Mouse (Mus musculus) embryonic stem cell, embryonic (primary cell): ENCODE results near the gene Gak.

Experiments used
- CTCF ChIA-PET, 4 experiments: fragments of 300-600 bp in 2 of 4; fragments of 350-600 bp in 2 of 4; sonication (Branson Sonifier 250); formaldehyde crosslinking; loops; one replicate each; lab custom pipeline; 2022; ENCODE audit warnings: inconsistent platforms in 2 of 4; lab: Charles Lee
- POLR2A ChIA-PET, 4 experiments: fragments of 300-600 bp in 2 of 4; fragments of 350-600 bp in 2 of 4; sonication (Branson Sonifier 250); formaldehyde crosslinking; loops; one replicate each; lab custom pipeline; 2022; ENCODE audit warnings: antibody characterized with exemption in 4 of 4, inconsistent platforms in 1 of 4; lab: Charles Lee

Gene Gak

GRCm38 (mm10) chr5:108567104-108567503, 62.5 kb downstream of the Gak start:
- ChIA-PET POLR2A (interaction anchor here in 2 of 4 experiments (0.8 to 2.2 kb wide), 3 partner anchors 13 to 84 kb away, joined by 3 to 5 read pairs (median 3); partner anchors contain the start of genes Gak (in 1 of the 2) and Tmem175 (in 1 of the 2)), CTCF (no interaction called here)

DNA sequence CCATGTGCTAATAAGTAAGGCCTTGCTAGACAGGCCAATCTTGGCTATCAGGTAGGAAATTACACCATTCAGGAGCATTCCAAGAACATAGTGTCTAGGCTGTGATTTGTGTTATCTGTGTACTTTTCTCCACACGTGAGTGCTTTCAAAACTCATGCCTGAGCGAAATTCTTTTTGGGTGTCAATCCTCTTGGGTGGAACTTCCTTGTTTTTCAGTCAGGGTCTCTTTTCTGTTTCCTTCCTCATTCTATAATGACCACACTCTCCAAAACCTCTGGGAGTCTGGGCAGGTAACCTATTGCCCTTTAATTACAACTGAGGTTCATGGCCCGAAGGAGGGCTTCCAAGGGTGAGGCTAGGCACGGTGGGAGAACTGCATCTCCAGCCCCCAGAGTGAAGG, 63.0 kb downstream of the Gak start:
- ChIA-PET POLR2A (interaction anchor here in 1 of 4 experiments (0.8 to 2.2 kb wide), 2 partner anchors 12 to 63 kb away, joined by 3 to 5 read pairs; partner anchors contain the start of genes Gak and Tmem175), CTCF (no interaction called here)

- ChIA-PET CTCF (no interaction called here), POLR2A (interaction anchor here in 1 of 4 experiments (2.2 kb wide), 1 partner anchor 65 kb away, joined by 5 read pairs; the partner anchor contains the start of genes Gak and Tmem175)
These were observed 64.2 kb downstream of the Gak start for GRCm38 (mm10) chr5:108565381-108565780.

DNA sequence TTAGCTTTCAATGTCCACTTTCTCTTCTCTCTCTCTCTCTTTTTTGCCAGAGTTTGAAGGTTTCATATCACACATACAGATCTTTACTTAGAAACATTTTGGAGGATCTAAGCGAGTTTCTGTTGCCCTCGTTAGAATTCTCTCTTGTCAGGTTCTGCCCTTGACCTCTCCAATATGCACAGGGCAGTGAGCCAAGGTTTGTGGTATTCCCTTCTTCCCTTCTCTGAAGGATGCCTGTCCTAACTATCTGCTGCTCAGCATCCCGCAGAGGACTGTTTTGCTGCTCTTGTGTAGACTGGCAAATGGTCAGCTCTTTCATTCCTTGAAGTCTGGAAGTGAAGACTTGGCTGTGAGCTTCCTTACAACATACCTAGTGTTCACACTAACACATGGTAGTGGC, 65.2 kb downstream of the Gak start:
- POLR2A ChIA-PET = no interaction called here
- CTCF ChIA-PET = interaction anchor here in 1 of 4 experiments (0.6 to 0.7 kb wide), 2 partner anchors 29 to 1506 kb away, joined by 5 to 7 read pairs; no protein-coding TSS in a partner anchor

DNA sequence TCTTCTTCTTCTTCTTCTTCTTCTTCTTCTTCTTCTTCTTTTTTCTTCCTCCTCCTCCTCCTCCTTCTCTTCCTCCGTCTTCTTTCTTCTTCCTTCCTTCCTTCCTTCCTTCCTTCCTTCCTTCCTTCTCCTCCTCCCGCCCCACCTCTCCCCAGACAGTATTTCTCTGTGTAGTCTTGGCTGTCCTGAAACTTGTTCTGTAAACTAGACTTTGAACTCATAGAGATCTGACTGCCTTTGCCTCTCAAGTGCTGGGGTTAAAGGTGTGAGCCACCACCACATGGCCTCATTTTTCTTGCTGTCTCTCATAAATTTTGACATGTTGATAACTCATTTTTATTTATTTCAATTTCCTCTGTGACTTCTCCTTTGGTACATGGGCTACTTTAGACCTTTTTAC, 67.1 kb downstream of the Gak start:
- POLR2A ChIA-PET = interaction anchor here in 1 of 4 experiments (1.7 kb wide), 1 partner anchor 15 kb away, joined by 4 read pairs; no protein-coding TSS in a partner anchor
- CTCF ChIA-PET = interaction anchor here in 1 of 4 experiments (1.0 kb wide), 1 partner anchor 106 kb away, joined by 3 read pairs; the partner anchor contains the start of gene Dgkq

- ChIA-PET CTCF (interaction anchor here in 1 of 4 experiments (0.6 kb wide), 1 partner anchor 1744 kb away, joined by 5 read pairs; no protein-coding TSS in a partner anchor), POLR2A (interaction anchor here in 1 of 4 experiments (0.6 kb wide), 1 partner anchor 807 kb away, joined by 4 read pairs; no protein-coding TSS in a partner anchor)
These were observed 72.6 kb downstream of the Gak start for GRCm38 (mm10) chr5:108556986-108557385.

- POLR2A ChIA-PET = interaction anchor here in 1 of 4 experiments (0.5 to 1.5 kb wide), 2 partner anchors 13 to 140 kb away, joined by 3 read pairs; no protein-coding TSS in a partner anchor
- CTCF ChIA-PET = no interaction called here
These were observed 75.5 kb downstream of the Gak start for GRCm38 (mm10) chr5:108554041-108554440.

DNA sequence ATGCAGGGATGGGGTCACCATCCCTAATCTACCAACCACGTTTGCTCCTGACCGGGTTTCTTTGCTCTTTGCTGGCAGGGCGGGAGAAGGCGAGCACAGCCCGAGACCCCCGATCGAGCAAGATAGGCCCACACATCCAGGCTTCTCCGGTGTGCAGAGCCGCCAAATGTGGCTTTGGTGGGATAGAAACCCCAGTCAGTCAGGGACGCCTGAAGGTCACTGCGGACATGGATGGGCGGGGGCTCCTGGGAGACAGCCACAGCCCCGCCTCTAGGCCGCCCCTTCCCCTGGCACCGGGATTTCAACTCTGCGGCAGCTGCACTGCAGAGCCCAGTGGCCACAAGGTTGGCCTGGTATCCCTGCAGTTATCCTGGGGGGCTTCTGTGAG, 79.4 kb downstream of the Gak start:
- CTCF ChIA-PET = no interaction called here
- POLR2A ChIA-PET = no interaction called here

GRCm38 (mm10) chr5:108549489-108550206, 79.9 kb downstream of the Gak start, which contains the start of gene Cplx1:
Gene Cplx1 (minus strand): TSS chr5:108550024.
- ChIA-PET POLR2A (interaction anchor here in 1 of 4 experiments (0.8 kb wide), 1 partner anchor 89 kb away, joined by 3 read pairs; the partner anchor contains the start of gene Pcgf3), CTCF (no interaction called here)

DNA sequence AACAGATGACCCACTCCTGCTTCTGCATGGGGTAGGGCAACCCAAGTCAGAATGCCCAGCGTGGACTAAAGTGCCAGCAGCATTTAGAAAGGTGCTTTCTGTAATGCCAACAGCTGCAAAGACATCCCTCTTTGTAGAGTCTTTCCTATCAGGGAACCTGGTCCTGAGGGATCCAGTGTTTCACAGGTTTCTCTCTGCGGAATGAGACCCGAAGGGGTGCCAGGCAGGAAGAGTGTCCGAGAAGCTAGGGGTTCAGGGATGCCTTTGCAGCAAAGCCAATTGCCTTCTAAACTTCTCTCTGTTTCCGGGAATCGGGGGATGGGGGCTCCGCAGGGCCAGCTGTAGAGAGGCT, 80.4 kb downstream of the Gak start:
- POLR2A ChIA-PET = interaction anchor here in 1 of 4 experiments (0.8 kb wide), 1 partner anchor 88 kb away, joined by 3 read pairs; the partner anchor contains the start of gene Pcgf3

GRCm38 (mm10) chr5:108547636-108548035, 81.9 kb downstream of the Gak start:
- CTCF ChIA-PET = no interaction called here
- POLR2A ChIA-PET = interaction anchor here in 2 of 4 experiments (1.1 to 1.3 kb wide), 2 partner anchors 14 to 50 kb away, joined by 3 to 4 read pairs; no protein-coding TSS in a partner anchor

More for the DNA sequence above, 80.4 kb downstream of the Gak start:
- CTCF ChIA-PET = no interaction called here

DNA sequence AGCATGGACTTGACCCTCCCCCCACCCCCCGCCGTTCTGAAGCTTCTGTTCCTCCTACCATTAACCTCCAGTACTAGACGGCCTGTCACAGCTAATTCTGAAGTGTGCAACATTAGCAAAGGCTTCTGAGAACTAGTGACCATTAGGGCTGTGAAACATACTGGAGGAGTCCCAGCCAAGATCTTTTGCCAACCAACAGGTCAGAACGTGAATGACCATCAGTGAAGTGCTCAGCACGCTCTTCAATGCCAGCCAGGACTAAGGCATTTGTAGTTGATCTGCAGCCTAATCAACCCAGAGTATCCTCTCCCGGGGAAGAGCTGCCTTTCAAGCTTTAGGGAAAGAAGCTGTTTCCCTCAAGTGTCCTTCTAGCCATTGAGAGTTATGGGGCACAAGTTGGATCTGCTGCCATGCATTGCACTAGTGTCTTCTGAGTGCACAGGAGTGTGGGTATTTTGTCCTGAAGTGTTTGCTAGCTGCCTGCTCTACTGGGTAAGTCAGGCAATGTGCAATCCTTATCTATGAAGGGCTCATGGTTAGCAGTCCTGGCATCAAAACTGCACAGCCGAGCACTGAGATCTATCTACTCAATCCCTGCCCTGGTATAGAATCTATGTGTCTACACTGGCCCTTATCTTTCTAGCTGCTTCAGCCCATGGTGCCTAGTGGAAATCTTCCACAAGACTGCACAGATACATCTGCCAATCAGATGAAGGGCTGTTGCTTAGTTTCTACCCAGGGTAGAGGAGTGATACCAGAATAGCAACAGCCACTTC, 85.9 kb downstream of the Gak start:
- CTCF ChIA-PET = no interaction called here
- POLR2A ChIA-PET = interaction anchor here in 1 of 4 experiments (0.9 to 1.5 kb wide), 2 partner anchors 21 to 148 kb away, joined by 3 read pairs; partner anchors contain the start of gene Fgfrl1

DNA sequence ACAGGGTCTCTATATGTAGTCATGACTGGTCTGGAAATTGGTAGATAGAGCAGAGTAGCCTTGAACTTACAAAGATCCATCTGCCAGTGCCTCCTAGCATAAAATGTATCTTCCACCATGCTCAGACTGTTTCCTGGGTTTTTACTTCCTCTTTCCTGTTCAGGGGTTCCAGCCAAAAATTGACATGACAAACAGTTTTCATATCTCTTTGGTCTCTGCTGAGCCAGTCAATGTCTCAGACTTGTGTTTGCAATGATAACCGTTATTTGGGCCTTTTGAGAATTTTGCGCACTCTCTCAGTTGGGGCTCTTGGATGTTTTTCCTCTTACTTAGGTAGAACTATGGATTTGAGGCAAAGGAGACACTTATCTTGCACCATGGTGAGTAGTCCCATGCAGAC, 95.4 kb downstream of the Gak start:
- CTCF ChIA-PET = no interaction called here
- POLR2A ChIA-PET = no interaction called here

DNA sequence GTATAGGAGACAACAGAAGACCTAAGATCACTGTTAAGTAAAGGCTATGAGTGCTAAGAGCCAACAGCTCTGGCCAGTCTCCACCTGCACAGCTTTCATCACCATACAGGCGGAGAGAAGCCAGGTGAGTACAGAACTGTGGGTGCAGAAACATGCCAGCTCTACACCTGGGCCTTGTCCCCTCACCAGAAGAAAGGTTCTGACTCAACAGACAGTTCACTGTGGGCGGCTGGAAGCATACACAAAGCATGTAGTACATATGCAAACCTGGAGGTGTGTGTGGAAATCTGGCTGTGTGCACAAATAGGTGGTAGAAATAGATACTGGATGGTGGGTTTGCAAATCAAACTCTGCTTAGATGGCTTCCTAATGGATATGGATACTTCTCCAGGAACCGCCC, 107.0 kb downstream of the Gak start:
- ChIA-PET POLR2A (interaction anchor here in 1 of 4 experiments (1.0 to 1.1 kb wide), 2 partner anchors 21 to 33 kb away, joined by 3 read pairs; no protein-coding TSS in a partner anchor), CTCF (interaction anchor here in 1 of 4 experiments (0.6 kb wide), 1 partner anchor 332 kb away, joined by 3 read pairs; no protein-coding TSS in a partner anchor)

DNA sequence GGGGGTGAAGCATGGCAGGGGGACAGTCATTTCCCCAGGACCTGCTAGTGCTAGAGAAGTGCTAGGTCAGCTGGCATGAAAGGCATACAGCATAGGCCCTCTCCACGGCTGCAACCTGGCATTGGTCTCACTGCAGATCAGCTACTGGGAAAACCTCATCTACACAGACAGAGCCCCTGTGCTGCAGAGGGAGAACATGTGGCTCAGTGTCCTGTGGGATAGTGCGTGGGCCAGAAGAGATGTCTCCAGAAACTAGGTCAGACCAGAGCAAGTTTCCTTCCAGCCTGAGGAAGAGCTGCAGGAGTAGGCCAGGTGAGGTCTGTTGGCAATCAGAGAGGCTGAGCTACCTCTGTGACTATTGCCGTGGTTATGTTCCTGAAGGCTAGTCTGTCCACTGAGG, 107.7 kb downstream of the Gak start:
- ChIA-PET POLR2A (interaction anchor here in 1 of 4 experiments (1.0 to 1.1 kb wide), 2 partner anchors 21 to 32 kb away, joined by 3 read pairs; no protein-coding TSS in a partner anchor), CTCF (no interaction called here)

- ChIA-PET CTCF (no interaction called here), POLR2A (no interaction called here)
These were observed 108.5 kb downstream of the Gak start for GRCm38 (mm10) chr5:108521016-108521415.

GRCm38 (mm10) chr5:108520153-108520552, 109.4 kb downstream of the Gak start:
- ChIA-PET CTCF (no interaction called here), POLR2A (no interaction called here)
